In genomic region chr9:123159330-123159729, GRCm38 (mm10) we compare ENCODE assay signal across 8 mouse cellular contexts. TPM values are rescaled to one million over a fixed set of nuclear protein-coding genes. Genes with fewer than 3 reads are reported as not detected.
DNase-seq lines count a peak whose midpoint lies in the region; ATAC-seq and TF ChIP-seq lines count a peak whose summit lies in the region.

No protein-coding gene starts in this region.

- no peak overlapping the region for H3K4me2 ChIP-seq in midbrain, embryonic 13.5 days (replicated peaks)
- H3K4me2 ChIP-seq in kidney, postnatal 0 days (ENCODE audit: low read length), result no peak overlapping the region

- no peak overlapping the region for H3K4me3 ChIP-seq in midbrain, embryonic 10.5 days
- H3K4me3 ChIP-seq in midbrain, embryonic 13.5 days (replicated peaks), result no peak overlapping the region
- no peak overlapping the region for H3K4me3 ChIP-seq in kidney, postnatal 0 days (replicated peaks; ENCODE audit: low read depth, low read length)
- H3K4me3 ChIP-seq in liver, adult 2 months (ENCODE audit: insufficient read depth, low read depth, low read length), result no peak overlapping the region

- H3K4me1 ChIP-seq in midbrain, embryonic 10.5 days, result peaks cover 7% of the 10 kb centered on the region
- H3K4me1 ChIP-seq in midbrain, embryonic 13.5 days (replicated peaks), result no peaks in the 10 kb centered on the region
- no peaks in the 10 kb centered on the region for H3K4me1 ChIP-seq in kidney, postnatal 0 days (replicated peaks; ENCODE audit: insufficient read depth, low read length)
- peaks cover 4% of the 10 kb centered on the region for H3K4me1 ChIP-seq in liver, adult 2 months (ENCODE audit: control insufficient read depth, insufficient read depth, low read length)

- no peaks in the 10 kb centered on the region for H3K36me3 ChIP-seq in midbrain, embryonic 10.5 days
- no peaks in the 10 kb centered on the region for H3K36me3 ChIP-seq in midbrain, embryonic 13.5 days
- H3K36me3 ChIP-seq in kidney, postnatal 0 days (ENCODE audit: insufficient read depth, low read length), result no peaks in the 10 kb centered on the region
- H3K36me3 ChIP-seq in liver, adult 2 months (ENCODE audit: control insufficient read depth, insufficient read depth, low read length), result no peaks in the 10 kb centered on the region

- no peaks in the 10 kb centered on the region for H3K9me3 ChIP-seq in midbrain, embryonic 10.5 days (replicated peaks)
- no peaks in the 10 kb centered on the region for H3K9me3 ChIP-seq in midbrain, embryonic 13.5 days
- H3K9me3 ChIP-seq in kidney, postnatal 0 days (replicated peaks; ENCODE audit: low read length), result no peaks in the 10 kb centered on the region

- H3K79me2 ChIP-seq in liver, adult 2 months (ENCODE audit: control insufficient read depth, insufficient read depth, low read length), result no peaks in the 10 kb centered on the region

- peak; percentile 91 for TF ChIP-seq CTCF in kidney, postnatal 0 days (IDR thresholded peaks at IDR 0.05; ENCODE audit: low read depth)
- peak; percentile 56 for TF ChIP-seq CTCF in liver, adult 2 months (IDR thresholded peaks at IDR 0.05; ENCODE audit: low read depth, low read length)

- peaks cover 12% of the 10 kb centered on the region for H3K27me3 ChIP-seq in midbrain, embryonic 10.5 days (ENCODE audit: low read depth, poor library complexity, severe bottlenecking)
- H3K27me3 ChIP-seq in midbrain, embryonic 13.5 days, result 0 out of 2 replicates have a peak, but pooled peaks cover 6% of the 10 kb centered on the region
- no peaks in the 10 kb centered on the region for H3K27me3 ChIP-seq in kidney, postnatal 0 days (ENCODE audit: insufficient read depth, low read length)
- H3K27me3 ChIP-seq in liver, adult 2 months (ENCODE audit: control insufficient read depth, insufficient read depth, low read length), result 0 out of 2 replicates have a peak, but pooled peaks cover 6% of the 10 kb centered on the region

- no peak for TF ChIP-seq POLR2A in liver, adult 2 months (IDR thresholded peaks at IDR 0.05; ENCODE audit: extremely low read depth, insufficient read depth, low read length)

- H3K9ac ChIP-seq in midbrain, embryonic 13.5 days (replicated peaks), result no peak overlapping the region
- H3K9ac ChIP-seq in kidney, postnatal 0 days (ENCODE audit: low read depth, low read length), result no peak overlapping the region
- H3K9ac ChIP-seq in liver, adult 2 months (ENCODE audit: low read depth, low read length), result no peak overlapping the region

- WGBS in midbrain, embryonic 10.5 days, result 63% methylated on average over 7 of the region's 7 CpGs
- 64% methylated on average over 7 of the region's 7 CpGs for WGBS in midbrain, embryonic 13.5 days
- 61% methylated on average over 7 of the region's 7 CpGs for whole genome bisulfite sequencing in kidney, postnatal 0 days
- WGBS in liver, adult 2 months, result 51% methylated on average over 7 of the region's 7 CpGs

- H3K27ac ChIP-seq in midbrain, embryonic 10.5 days (replicated peaks), result no peak overlapping the region
- H3K27ac ChIP-seq in midbrain, embryonic 13.5 days, result no peak overlapping the region
- no peak overlapping the region for H3K27ac ChIP-seq in kidney, postnatal 0 days
- H3K27ac ChIP-seq in liver, adult 2 months (replicated peaks; ENCODE audit: insufficient read depth, low read depth, low read length), result no peak overlapping the region

- DNase-seq in midbrain, embryonic 10.5 days (ENCODE audit: low spot score), result peak; percentile 54
- peak; percentile 69 to 91 for DNase-seq in adrenal gland, adult (ENCODE audit: inconsistent age in 2 of 2, low spot score in 1 of 2)
- peak; percentile 39 for DNase-seq in fibroblast of lung, adult 2 months (ENCODE audit: low read depth)
- peak; percentile 88 for DNase-seq in kidney, postnatal 0 days (ENCODE audit: low spot score)
- DNase-seq in liver, adult 2 months (ENCODE audit: extremely low read depth, low read depth, low spot score), result peak; percentile 55
- peak; percentile 75 for DNase-seq in retina, postnatal 1 day
- peak; percentile 45 to 81 for DNase-seq in urinary bladder, postnatal 4 days (ENCODE audit: low spot score in 2 of 2)

- ATAC-seq in midbrain, embryonic 13.5 days, result no peak
- peak; percentile 45 for ATAC-seq in kidney, postnatal 0 days (replicated peaks; ENCODE audit: low FRiP score, low read depth)

RNA-seq across cellular contexts. Expression of gene Clec3b, which starts 8.6 kb away (rescaled TPM):
- 0.20 TPM in 1 of 2 replicates, not detected in the other for polyA plus RNA-seq in midbrain, embryonic 10.5 days (2016; fragmentation: Nextera tagmentation; extraction: Ambion mirVana)
- 0.21 TPM in 1 of 2 replicates, not detected in the other for polyA plus RNA-seq in midbrain, embryonic 13.5 days (2015; fragmentation: Nextera tagmentation; extraction: Ambion mirVana)
- 0.69 and 1.6 TPM in 2 replicates for polyA plus RNA-seq in kidney, postnatal 0 days (2015; fragmentation: Nextera tagmentation; extraction: Ambion mirVana)
- 0.65 and 1.0 TPM in 2 replicates for total RNA-seq in liver, adult 2 months (2014; rRNA removed)
- 0.29 and 0.73 TPM in 2 replicates for polyA plus RNA-seq in liver, adult 2 months (2012; rRNA removed)

RNA-seq across cellular contexts. Expression of gene Exosc7, which starts 46.3 kb away (rescaled TPM):
- polyA plus RNA-seq in midbrain, embryonic 10.5 days (2016; fragmentation: Nextera tagmentation; extraction: Ambion mirVana), result 138 and 157 TPM in 2 replicates
- polyA plus RNA-seq in midbrain, embryonic 13.5 days (2015; fragmentation: Nextera tagmentation; extraction: Ambion mirVana), result 87.2 and 87.7 TPM in 2 replicates
- 90.9 and 91.1 TPM in 2 replicates for polyA plus RNA-seq in kidney, postnatal 0 days (2015; fragmentation: Nextera tagmentation; extraction: Ambion mirVana)
- 37.7 and 44.4 TPM in 2 replicates for total RNA-seq in liver, adult 2 months (2014; rRNA removed)
- 23.2 and 25.3 TPM in 2 replicates for polyA plus RNA-seq in liver, adult 2 months (2012; rRNA removed)

RNA-seq across cellular contexts. Expression of gene Zdhhc3, which starts 46.3 kb away (rescaled TPM):
- polyA plus RNA-seq in midbrain, embryonic 10.5 days (2016; fragmentation: Nextera tagmentation; extraction: Ambion mirVana), result 79.2 and 81.9 TPM in 2 replicates
- 75.7 and 79.0 TPM in 2 replicates for polyA plus RNA-seq in midbrain, embryonic 13.5 days (2015; fragmentation: Nextera tagmentation; extraction: Ambion mirVana)
- 57.9 and 58.7 TPM in 2 replicates for polyA plus RNA-seq in kidney, postnatal 0 days (2015; fragmentation: Nextera tagmentation; extraction: Ambion mirVana)
- total RNA-seq in liver, adult 2 months (2014; rRNA removed), result 12.6 and 14.5 TPM in 2 replicates
- 45.1 and 55.7 TPM in 2 replicates for polyA plus RNA-seq in liver, adult 2 months (2012; rRNA removed)

RNA-seq across cellular contexts. Expression of gene Cdcp1, which starts 56.5 kb away (rescaled TPM):
- 0.47 and 0.48 TPM in 2 replicates for polyA plus RNA-seq in midbrain, embryonic 10.5 days (2016; fragmentation: Nextera tagmentation; extraction: Ambion mirVana)
- polyA plus RNA-seq in midbrain, embryonic 13.5 days (2015; fragmentation: Nextera tagmentation; extraction: Ambion mirVana), result 0.04 and 0.05 TPM in 2 replicates
- polyA plus RNA-seq in kidney, postnatal 0 days (2015; fragmentation: Nextera tagmentation; extraction: Ambion mirVana), result 6.8 and 7.4 TPM in 2 replicates
- total RNA-seq in liver, adult 2 months (2014; rRNA removed), result 2.6 and 3.1 TPM in 2 replicates
- 4.0 and 4.3 TPM in 2 replicates for polyA plus RNA-seq in liver, adult 2 months (2012; rRNA removed)
